Mouse (Mus musculus): ENCODE results near the gene Rnf113a2.

DNA sequence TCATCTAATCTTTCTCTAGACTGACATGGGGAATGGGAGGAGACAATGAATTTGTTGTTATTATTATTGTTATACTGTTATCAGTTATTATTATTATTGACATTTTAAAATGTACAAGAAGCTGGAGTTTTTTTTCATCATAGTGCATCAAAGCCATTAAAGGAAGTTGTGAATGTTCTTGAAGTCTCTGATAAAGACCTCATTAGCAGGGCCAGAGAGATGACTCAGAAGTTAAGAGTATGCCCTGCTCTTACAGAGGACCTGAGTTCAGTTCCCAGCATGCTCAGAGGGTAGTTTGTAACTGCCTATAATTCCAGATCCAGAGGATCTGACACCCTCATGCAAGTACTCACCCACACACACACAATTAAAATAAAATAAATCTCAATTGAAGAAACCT, 19.3 kb upstream of the Rnf113a2 start:
- TF ChIP-seq CTCF (IDR thresholded peaks at IDR 0.05; ENCODE audit: low read depth), result no peak
- no peak for TF ChIP-seq EP300 (optimal IDR thresholded peaks at IDR 0.05)
